Mouse (Mus musculus) left cerebral cortex, adult 2 months (tissue): ENCODE data around the gene Vwa8. TPM values are rescaled to one million over a fixed set of nuclear protein-coding genes. Genes with fewer than 3 reads are reported as not detected.

ENCODE experiments used
- DNase-seq, 2 experiments: peaks; one replicate each; pipeline ENCODE4 v3.0.0; 2021 to 2022; ENCODE audit warnings: low spot score in 2 of 2, mixed read lengths in 1 of 2; ENCODE audit errors: extremely low spot score in 1 of 2
- H3K27ac ChIP-seq: fragments of 200-600 bp; 2 replicates; pipeline ENCODE4 v1.8.1; 2022
- H3K4me3 ChIP-seq: fragments of 200-600 bp; 2 replicates; pipeline ENCODE4 v1.8.1; 2022
- CTCF ChIP-seq: fragments of 200-600 bp; IDR thresholded peaks from 2 replicates; pipeline ENCODE4 v1.8.1; 2022; ENCODE audit warnings: antibody characterized with exemption, mild to moderate bottlenecking, moderate library complexity
- intact Hi-C: fragments of 180-260 bp; cut with DNase I; formaldehyde crosslinking; loops from one replicate; pipeline ENCODE4 v1.15.1; 2025
- long read RNA-seq, 2 experiments: library from polyadenylated mRNA; stranded (forward); transcript quantifications; one replicate each; pipeline ENCODE4 v2.0.0; 2021; ENCODE audit warnings: borderline mapping rate in 2 of 2
- total RNA-seq, 2 experiments: library from RNA; stranded (reverse); gene quantifications; 2 replicates each; pipeline ENCODE4 v1.2.3; 2021

Gene Vwa8
- 10 to 100 TPM; 31.7 to 32.3 TPM for total RNA-seq
- long read RNA-seq, experiment 1, full-length matches to known transcripts: 7 of 12 reads
- long read RNA-seq, experiment 1, partial matches to known transcripts: 3 of 12 reads
- long read RNA-seq, experiment 1, other reads (novel, unspliced or antisense): 2 of 12 reads
- long read RNA-seq, experiment 2, full-length matches to known transcripts: 7 of 13 reads
- long read RNA-seq, experiment 2, partial matches to known transcripts: 2 of 13 reads
- long read RNA-seq, experiment 2, other reads (novel, unspliced or antisense): 4 of 13 reads

GRCm38 (mm10) chr14:78848941-78849911 lies at the start of gene Vwa8:
Gene Vwa8, plus strand, starts transcription at chr14:78849052.
- intact Hi-C loops: loop anchor here (1.0 to 5.0 kb wide), 3 partner anchors 52 to 180 kb away; no protein-coding TSS in a partner anchor
- Histone ChIP-seq H3K27ac (peak within 1 kb of the TSS; percentile 95), H3K4me3 (peak within 1 kb of the TSS; percentile 89)
- peak; percentile 41 for TF ChIP-seq CTCF
- peak; percentile 77 to 78 for DNase-seq

- intact Hi-C loops: no loop called here
- TF ChIP-seq CTCF: no peak
Measured at GRCm38 (mm10) chr14:78802378-78802777, 46.5 kb upstream of the Vwa8 start.

GRCm38 (mm10) chr14:78803924-78804323 lies 44.9 kb upstream of the Vwa8 start:
- intact Hi-C loops: no loop called here
- Histone ChIP-seq H3K27ac (no peak overlapping the region), H3K4me3 (no peak overlapping the region)
- no peak for TF ChIP-seq CTCF
- no peak for DNase-seq

More at GRCm38 (mm10) chr14:78802378-78802777, 46.5 kb upstream of the Vwa8 start:
- H3K4me3 ChIP-seq: no peak overlapping the region
- no peak overlapping the region for H3K27ac ChIP-seq
- DNase-seq: no peak

- Histone ChIP-seq H3K4me3 (no peak overlapping the region), H3K27ac (no peak overlapping the region)
- no peak for TF ChIP-seq CTCF
- intact Hi-C loops: no loop called here
- DNase-seq: no peak
Measured at GRCm38 (mm10) chr14:78812896-78813295, 36.0 kb upstream of the Vwa8 start.

GRCm38 (mm10) chr14:78816411-78816810 lies 32.4 kb upstream of the Vwa8 start:
- no peak for TF ChIP-seq CTCF

GRCm38 (mm10) chr14:78817651-78818050 lies 31.2 kb upstream of the Vwa8 start:
- H3K4me3 ChIP-seq: no peak overlapping the region
- intact Hi-C loops: no loop called here
- no peak overlapping the region for H3K27ac ChIP-seq
- TF ChIP-seq CTCF: no peak
- no peak for DNase-seq

More at GRCm38 (mm10) chr14:78816411-78816810, 32.4 kb upstream of the Vwa8 start:
- Histone ChIP-seq H3K27ac (no peak overlapping the region), H3K4me3 (no peak overlapping the region)
- intact Hi-C loops: no loop called here
- DNase-seq: no peak

GRCm38 (mm10) chr14:78818406-78818805 lies 30.4 kb upstream of the Vwa8 start:
- TF ChIP-seq CTCF: no peak
- H3K27ac ChIP-seq: no peak overlapping the region
- no peak for DNase-seq
- H3K4me3 ChIP-seq: no peak overlapping the region
- intact Hi-C loops: no loop called here

GRCm38 (mm10) chr14:78824013-78824412 lies 24.8 kb upstream of the Vwa8 start:
- DNase-seq: no peak
- H3K27ac ChIP-seq: no peak overlapping the region
- no peak for TF ChIP-seq CTCF
- intact Hi-C loops: no loop called here
- H3K4me3 ChIP-seq: no peak overlapping the region

GRCm38 (mm10) chr14:78824507-78824906 lies 24.3 kb upstream of the Vwa8 start:
- intact Hi-C loops: no loop called here
- Histone ChIP-seq H3K4me3 (no peak overlapping the region), H3K27ac (no peak overlapping the region)
- no peak for TF ChIP-seq CTCF
- no peak for DNase-seq

- DNase-seq: no peak
- intact Hi-C loops: no loop called here
- no peak overlapping the region for H3K4me3 ChIP-seq
- no peak for TF ChIP-seq CTCF
- H3K27ac ChIP-seq: no peak overlapping the region
Measured at GRCm38 (mm10) chr14:78831158-78831557, 17.7 kb upstream of the Vwa8 start.

GRCm38 (mm10) chr14:78847948-78848347 lies 904 bp upstream of the Vwa8 start:
- intact Hi-C loops: loop anchor here (1.0 to 5.0 kb wide), 3 partner anchors 51 to 179 kb away; no protein-coding TSS in a partner anchor
- Histone ChIP-seq H3K4me3 (no peak overlapping the region), H3K27ac (peak overlapping the region; percentile 95)
- no peak for DNase-seq
- TF ChIP-seq CTCF: no peak

- no peak for TF ChIP-seq CTCF
- intact Hi-C loops: loop anchor here (1.0 to 5.0 kb wide), 3 partner anchors 51 to 180 kb away; no protein-coding TSS in a partner anchor
- Histone ChIP-seq H3K27ac (peak overlapping the region; percentile 95), H3K4me3 (peak overlapping the region; percentile 89)
- DNase-seq: no peak
Measured at GRCm38 (mm10) chr14:78848477-78848876, 375 bp upstream of the Vwa8 start.
